Mouse (Mus musculus) lung, embryonic 14.5 days (tissue): Measurements from ENCODE around the gene Cfap43. TPM values are rescaled to one million over a fixed set of nuclear protein-coding genes. Genes with fewer than 3 reads are reported as not detected.
A peak's percentile ranks its signal among the peaks of the same experiment; 100 is the strongest.

Experiments
- ATAC-seq: fragments of 200-750 bp; cut with Nextera tagmentation; 2 replicates; pipeline ENCODE4 v1.8.0; 2017; ENCODE audit warnings: mild to moderate bottlenecking, moderate TSS enrichment, moderate library complexity; ENCODE audit not compliant: insufficient read depth
- DNase-seq: peaks from one replicate; pipeline ENCODE4 v3.0.0-alpha.2; 2015
- H3K27ac ChIP-seq: fragments of 300-500 bp; sonication (generic); 2 replicates; pipeline ENCODE4 v1.5.1; 2014; ENCODE audit warnings: low read depth, mild to moderate bottlenecking, moderate library complexity
- H3K27me3 ChIP-seq: fragments of 300-500 bp; sonication (generic); 2 replicates; pipeline ENCODE4 v1.6.1; 2014; ENCODE audit warnings: low read length, control low read depth; ENCODE audit not compliant: insufficient read depth
- H3K36me3 ChIP-seq: fragments of 300-500 bp; sonication (generic); 2 replicates; pipeline ENCODE4 v1.6.1; 2014; ENCODE audit warnings: control low read depth; ENCODE audit not compliant: insufficient read depth
- H3K4me1 ChIP-seq: fragments of 300-500 bp; sonication (generic); 2 replicates; pipeline ENCODE4 v1.6.1; 2014; ENCODE audit warnings: antibody characterized with exemption, control low read depth; ENCODE audit not compliant: insufficient read depth
- H3K4me2 ChIP-seq: fragments of 300-500 bp; sonication (generic); 2 replicates; pipeline ENCODE4 v1.6.1; 2014; ENCODE audit warnings: mild to moderate bottlenecking
- H3K4me3 ChIP-seq: fragments of 300-500 bp; sonication (generic); 2 replicates; pipeline ENCODE4 v1.5.1; 2014; ENCODE audit warnings: low read depth, low read length
- H3K9ac ChIP-seq: fragments of 300-500 bp; sonication (generic); 2 replicates; pipeline ENCODE4 v1.6.1; 2014
- H3K9me3 ChIP-seq: fragments of 300-500 bp; sonication (generic); 2 replicates; pipeline ENCODE4 v1.6.1; 2016; ENCODE audit warnings: low read depth, low read length, control low read depth
- CTCF ChIP-seq: IDR thresholded peaks from 2 replicates; pipeline ENCODE4 v1.5.1; 2016; ENCODE audit warnings: antibody characterized with exemption, low read depth
- WGBS: fragments of 180-500 bp; shearing (Covaris S2); extraction: QIAGEN DNeasy Blood & Tissue Kit; methylation state at CpG from one replicate; pipeline ENCODE4 v1.1.7; 2014; 5-methylcytosine and 5-hydroxymethylcytosine counted together
- polyA plus RNA-seq: library from polyadenylated mRNA; unstranded; fragments of >200 nt; fragmentation: Nextera tagmentation; extraction: Ambion mirVana; gene quantifications from 2 replicates; pipeline ENCODE4 v1.2.1, GENCODE M21; 2014

Cfap43 gene
- polyA plus RNA-seq, 1 experiment from 2014 or later, result 0.14 TPM

DNA sequence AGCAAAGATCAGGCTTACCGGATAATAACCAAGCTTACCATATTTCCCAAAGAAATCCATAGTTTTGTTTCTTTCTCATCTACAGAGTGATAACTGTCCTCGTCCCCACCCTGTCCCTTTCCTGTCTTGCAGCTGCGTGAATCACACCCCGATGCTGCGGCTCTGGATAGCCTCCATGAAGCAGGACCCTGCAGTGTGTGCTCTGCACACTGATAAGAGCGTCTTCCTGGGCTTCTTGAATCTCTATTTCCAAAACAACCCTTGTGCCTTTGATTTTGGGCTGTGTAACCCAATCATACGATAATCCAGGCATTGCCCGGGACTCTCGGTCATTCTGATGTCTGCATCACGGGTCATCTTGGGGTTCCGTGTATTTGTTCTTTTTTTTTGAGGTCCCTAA, 33.2 kb downstream of the Cfap43 start:
- no peak for DNase-seq
- WGBS, result 51% methylated on average over 11 of the region's 11 CpGs
- no peak for TF ChIP-seq CTCF
- peaks cover 24% of the 10 kb centered on the region for H3K4me1 ChIP-seq
- H3K27ac ChIP-seq, result no peak overlapping the region
- H3K4me2 ChIP-seq, result no peak overlapping the region
- no peaks in the 10 kb centered on the region for H3K27me3 ChIP-seq
- no peak for ATAC-seq
- H3K9ac ChIP-seq, result no peak overlapping the region; the same call in 1 of the 2 replicates
- no peak overlapping the region for H3K4me3 ChIP-seq
- H3K9me3 ChIP-seq, result no peaks in the 10 kb centered on the region
- H3K36me3 ChIP-seq, result no peaks in the 10 kb centered on the region

DNA sequence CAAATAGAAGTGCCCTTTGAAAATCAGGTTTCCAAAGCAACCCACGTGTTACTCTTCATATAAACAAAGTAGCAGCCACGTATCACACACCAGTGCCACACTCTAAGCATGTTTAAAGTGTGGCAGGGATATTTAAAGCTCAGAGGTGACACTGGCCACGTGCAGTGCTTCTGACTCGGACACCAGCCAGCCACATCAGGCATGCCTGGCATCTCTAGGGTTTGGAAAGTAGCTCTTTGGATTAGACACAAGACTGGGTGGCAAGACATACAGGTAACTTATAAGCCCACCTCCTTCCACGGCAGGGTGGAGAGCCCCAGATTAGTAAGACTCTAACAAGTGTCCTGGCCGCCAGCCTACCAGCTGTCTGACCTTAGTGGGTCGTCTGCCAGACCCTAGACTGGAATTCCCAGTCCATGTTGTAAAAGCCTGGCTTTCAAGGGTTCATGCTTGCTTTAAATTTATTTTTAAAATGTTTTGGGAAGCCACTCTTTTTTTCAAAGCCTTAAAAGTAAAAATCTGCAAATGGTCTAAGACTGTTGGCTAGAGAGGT, 33.8 kb downstream of the Cfap43 start:
- H3K4me2 ChIP-seq, result no peak overlapping the region
- no peak overlapping the region for H3K9ac ChIP-seq
- H3K36me3 ChIP-seq, result no peaks in the 10 kb centered on the region
- DNase-seq (no peak), ATAC-seq (no peak)
- no peaks in the 10 kb centered on the region for H3K27me3 ChIP-seq
- TF ChIP-seq CTCF, result no peak
- H3K4me3 ChIP-seq, result no peak overlapping the region
- WGBS, result 47% methylated on average over 7 of the region's 7 CpGs
- no peaks in the 10 kb centered on the region for H3K9me3 ChIP-seq
- H3K27ac ChIP-seq, result no peak overlapping the region
- peaks cover 19% of the 10 kb centered on the region for H3K4me1 ChIP-seq

DNA sequence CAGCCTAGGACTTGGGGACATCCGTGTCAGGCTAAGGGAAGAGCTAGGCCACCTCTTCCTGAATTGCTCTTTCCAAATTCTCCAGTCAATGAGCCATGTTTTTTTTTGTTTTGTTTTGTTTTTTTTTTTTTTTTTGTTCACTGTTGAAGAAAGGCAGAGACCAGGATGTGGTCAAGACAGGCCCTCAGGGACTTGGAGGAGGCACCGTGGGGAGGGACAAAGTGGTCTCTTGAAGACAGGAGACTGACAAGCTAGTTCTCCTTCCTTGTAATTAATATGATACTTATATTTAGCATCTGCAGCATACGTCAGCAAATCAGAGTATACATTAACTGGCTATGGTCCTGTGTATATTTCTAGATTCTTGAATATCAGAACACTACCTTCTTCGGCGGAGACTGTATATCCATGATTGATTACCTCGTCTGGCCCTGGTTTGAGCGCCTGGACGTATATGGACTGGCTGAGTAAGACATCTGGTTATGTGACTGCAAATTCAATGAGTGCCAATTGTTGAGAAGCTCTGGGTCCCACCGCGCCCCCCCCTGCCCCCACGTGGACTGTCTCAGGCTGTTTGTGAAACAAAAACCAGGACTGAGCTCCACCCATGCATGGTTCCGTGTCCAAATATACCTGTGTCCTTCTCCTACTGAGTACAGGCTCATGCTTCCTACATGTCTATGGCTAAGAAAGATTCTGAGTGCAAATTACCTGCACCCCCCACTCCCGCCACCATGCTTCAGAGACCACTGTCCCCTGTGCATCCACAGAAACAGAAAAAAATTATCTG, 34.6 kb downstream of the Cfap43 start:
- Histone ChIP-seq H3K27ac (no peak overlapping the region), H3K9ac (no peak overlapping the region), H3K4me2 (no peak overlapping the region), H3K4me1 (peaks cover 13% of the 10 kb centered on the region), H3K36me3 (no peaks in the 10 kb centered on the region), H3K27me3 (no peaks in the 10 kb centered on the region), H3K9me3 (no peaks in the 10 kb centered on the region), H3K4me3 (no peak overlapping the region)
- no peak for DNase-seq
- ATAC-seq, result no peak
- WGBS, result 65% methylated on average over 13 of the region's 13 CpGs
- no peak for TF ChIP-seq CTCF

DNA sequence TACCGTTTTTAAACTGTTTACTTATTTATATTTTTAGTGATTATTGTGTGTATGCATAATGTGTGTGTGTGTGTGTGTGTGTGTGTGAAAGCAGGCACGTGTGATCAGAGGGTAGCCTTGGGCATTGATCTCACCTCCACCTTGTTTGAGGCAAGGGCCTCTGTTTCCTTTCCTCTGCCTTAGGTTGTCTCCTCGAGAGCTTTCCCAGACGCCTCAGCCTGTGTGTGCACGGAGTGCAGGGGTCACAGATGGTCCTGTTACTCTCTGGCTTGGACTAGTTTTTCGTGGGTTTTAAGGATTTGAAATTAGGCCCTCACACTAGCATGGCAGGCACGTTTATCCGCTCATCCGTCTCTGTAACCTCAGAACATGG, 36.2 kb downstream of the Cfap43 start:
- whole genome bisulfite sequencing, result 44% methylated on average over 9 of the region's 9 CpGs
- no peak for DNase-seq
- Histone ChIP-seq H3K36me3 (no peaks in the 10 kb centered on the region), H3K4me2 (no peak overlapping the region), H3K27ac (no peak overlapping the region), H3K4me1 (peaks cover 13% of the 10 kb centered on the region), H3K4me3 (no peak overlapping the region), H3K9me3 (no peaks in the 10 kb centered on the region), H3K27me3 (no peaks in the 10 kb centered on the region), H3K9ac (no peak overlapping the region)
- ATAC-seq, result peak; percentile 48
- TF ChIP-seq CTCF, result no peak

DNA sequence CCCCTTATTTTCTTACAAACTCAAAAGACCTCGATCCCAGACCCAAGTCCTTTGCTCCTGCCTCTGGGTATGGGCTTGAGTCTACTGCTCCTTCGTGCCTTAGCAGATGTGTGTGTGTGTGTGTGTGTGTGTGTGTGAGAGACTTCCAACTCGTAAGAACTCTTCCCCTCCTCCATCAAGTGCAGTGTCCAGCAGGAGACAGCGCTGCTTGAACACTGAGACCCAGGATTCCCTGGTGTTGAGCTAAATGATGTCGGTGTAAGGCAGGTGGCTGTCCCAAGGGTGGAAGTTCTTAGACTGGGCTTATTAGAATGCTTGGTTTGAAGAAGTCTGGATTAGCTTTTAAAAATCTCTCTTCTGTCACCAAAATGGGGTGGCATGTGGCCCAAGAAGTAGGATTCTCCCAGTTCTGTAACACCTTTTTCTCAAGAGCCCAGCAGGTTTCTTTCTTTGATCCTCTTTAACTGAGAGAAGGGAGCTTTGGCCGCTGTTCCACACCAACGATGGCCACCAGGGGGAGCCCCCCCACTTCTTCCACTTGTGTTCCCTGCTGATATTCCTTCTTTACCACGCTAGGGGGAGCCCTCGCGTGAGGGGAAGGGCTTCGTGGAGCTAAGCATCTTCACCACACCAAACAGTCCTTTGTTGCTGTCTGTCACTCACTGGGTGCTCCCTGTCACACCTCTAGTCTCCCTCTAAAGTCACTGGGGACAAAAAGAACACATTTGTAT, 36.8 kb downstream of the Cfap43 start:
- H3K36me3 ChIP-seq, result no peaks in the 10 kb centered on the region
- WGBS, result 21% methylated on average over 11 of the region's 11 CpGs
- no peak overlapping the region for H3K4me3 ChIP-seq
- peak; percentile 94 for DNase-seq
- no peak overlapping the region for H3K4me2 ChIP-seq
- no peaks in the 10 kb centered on the region for H3K9me3 ChIP-seq
- no peak overlapping the region for H3K27ac ChIP-seq
- no peaks in the 10 kb centered on the region for H3K27me3 ChIP-seq
- H3K4me1 ChIP-seq, result peaks cover 13% of the 10 kb centered on the region
- peak; percentile 63 for ATAC-seq
- no peak overlapping the region for H3K9ac ChIP-seq
- TF ChIP-seq CTCF, result peak; percentile 100

DNA sequence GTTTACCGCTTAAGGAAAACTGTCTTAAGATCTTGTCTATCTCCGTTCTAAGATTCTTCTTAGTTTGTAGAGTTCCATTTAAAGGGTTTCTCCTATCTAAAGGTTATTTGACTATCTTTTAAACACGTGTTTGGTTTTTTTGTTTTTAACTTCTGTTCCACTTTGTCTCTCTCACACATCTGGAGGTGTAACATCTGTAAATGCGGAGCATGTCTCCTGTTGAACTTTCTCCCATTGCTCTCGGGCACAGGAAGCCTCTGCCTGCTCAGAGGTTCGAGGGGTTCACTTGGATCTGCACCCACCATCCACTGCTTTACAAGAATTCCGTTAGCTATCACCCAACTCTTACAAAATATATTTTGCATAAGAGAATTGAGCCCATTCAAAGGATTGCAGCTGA, 37.5 kb downstream of the Cfap43 start:
- DNase-seq (no peak), ATAC-seq (no peak)
- Histone ChIP-seq H3K27me3 (no peaks in the 10 kb centered on the region), H3K9ac (no peak overlapping the region), H3K27ac (no peak overlapping the region), H3K4me1 (peaks cover 7% of the 10 kb centered on the region; the same call in 1 of the 2 replicates), H3K4me3 (no peak overlapping the region), H3K4me2 (no peak overlapping the region), H3K9me3 (no peaks in the 10 kb centered on the region), H3K36me3 (no peaks in the 10 kb centered on the region)
- no peak for TF ChIP-seq CTCF
- 68% methylated on average over 7 of the region's 7 CpGs for WGBS

DNA sequence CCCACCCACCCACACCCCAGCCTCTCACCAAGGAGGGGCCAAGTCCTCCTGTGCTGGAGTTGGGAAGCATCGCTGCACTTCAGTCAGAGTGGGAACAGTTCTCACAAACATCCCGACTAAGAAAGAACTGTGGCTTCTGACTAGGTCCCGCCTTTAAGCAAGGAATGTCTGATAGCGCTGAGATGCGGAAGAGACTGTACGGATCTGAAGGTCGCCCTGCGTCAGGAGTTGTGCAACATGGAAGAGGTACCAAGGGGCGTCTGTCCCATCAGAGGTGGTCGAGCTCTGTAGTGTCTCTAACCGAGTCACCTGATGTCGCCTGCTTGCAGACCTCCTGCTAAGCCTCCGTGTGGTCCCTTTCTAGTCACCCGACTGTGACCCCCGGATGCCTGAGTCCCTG, 42.8 kb downstream of the Cfap43 start:
- no peak for TF ChIP-seq CTCF
- 53% methylated on average over 15 of the region's 15 CpGs for WGBS
- Histone ChIP-seq H3K27ac (no peak overlapping the region), H3K27me3 (0 out of 2 replicates have a peak, but pooled peaks cover 8% of the 10 kb centered on the region), H3K4me3 (no peak overlapping the region), H3K36me3 (no peaks in the 10 kb centered on the region), H3K4me1 (no peaks in the 10 kb centered on the region), H3K9ac (no peak overlapping the region), H3K9me3 (no peaks in the 10 kb centered on the region), H3K4me2 (no peak overlapping the region)
- DNase-seq (no peak), ATAC-seq (no peak)
